ENCODE assay signal across 12 mouse cellular contexts in genomic region chr1:136698454-136699152, GRCm38 (mm10).
DNase-seq lines count a peak whose midpoint lies in the region; ATAC-seq lines count a peak whose summit lies in the region.
"Had no signal": no experiment of that assay in that cellular context is flagged by ENCODE, and none has a peak within 500 bp of the region (broad histone marks: within the 10 kb centered on the region; RNA-seq: fewer than 3 reads in every experiment).

No protein-coding gene starts in this region.

- H3K4me1 ChIP-seq in heart, embryonic 11.5 days (ENCODE audit: control insufficient read depth, insufficient read depth, low read length) = peaks cover 7% of the 10 kb centered on the region; the same call in 1 of the 2 replicates
- no peaks in the 10 kb centered on the region for H3K4me1 ChIP-seq in hindbrain, embryonic 14.5 days (replicated peaks; ENCODE audit: control insufficient read depth, insufficient read depth, low read length)
- H3K4me1 ChIP-seq in hindbrain, embryonic 16.5 days (ENCODE audit: control insufficient read depth, insufficient read depth, low read depth, low read length) = peaks cover 5% of the 10 kb centered on the region; the same call in 1 of the 2 replicates

- no peak overlapping the region for H3K4me3 ChIP-seq in heart, embryonic 11.5 days (ENCODE audit: low read depth, low read length)
- no peak overlapping the region for H3K4me3 ChIP-seq in hindbrain, embryonic 14.5 days (replicated peaks; ENCODE audit: low read length)
- H3K4me3 ChIP-seq in hindbrain, embryonic 16.5 days (ENCODE audit: low read length) = no peak overlapping the region
- H3K4me3 ChIP-seq: megakaryocyte, embryonic 14.5 days had no signal

- no peaks in the 10 kb centered on the region for H3K9me3 ChIP-seq in heart, embryonic 11.5 days (replicated peaks; ENCODE audit: control insufficient read depth, low read length)
- H3K9me3 ChIP-seq in hindbrain, embryonic 14.5 days (ENCODE audit: control insufficient read depth, low read length) = no peaks in the 10 kb centered on the region
- H3K9me3 ChIP-seq in hindbrain, embryonic 16.5 days (ENCODE audit: control insufficient read depth, low read length) = no peaks in the 10 kb centered on the region
- H3K9me3 ChIP-seq: megakaryocyte, embryonic 14.5 days had no signal

- ATAC-seq in heart, embryonic 11.5 days (replicated peaks; ENCODE audit: insufficient number of reproducible peaks, low FRiP score, low TSS enrichment) = no peak
- ATAC-seq in hindbrain, embryonic 14.5 days (ENCODE audit: low FRiP score) = no peak
- no peak for ATAC-seq in hindbrain, embryonic 16.5 days

- H3K4me2 ChIP-seq in heart, embryonic 11.5 days = no peak overlapping the region
- no peak overlapping the region for H3K4me2 ChIP-seq in hindbrain, embryonic 14.5 days (replicated peaks)
- H3K4me2 ChIP-seq in hindbrain, embryonic 16.5 days (ENCODE audit: low read length) = no peak overlapping the region

- intact Hi-C loops in heart, postnatal 36 days (cut with DNase I) = no loop called here

- WGBS in heart, embryonic 11.5 days (ENCODE audit: insufficient replicate concordance) = 14% methylated on average over 9 of the region's 9 CpGs
- 23% methylated on average over 9 of the region's 9 CpGs for WGBS in hindbrain, embryonic 14.5 days
- WGBS in hindbrain, embryonic 16.5 days = 21% methylated on average over 9 of the region's 9 CpGs

- H3K9ac ChIP-seq in heart, embryonic 11.5 days (ENCODE audit: low read depth, low read length) = no peak overlapping the region
- no peak overlapping the region for H3K9ac ChIP-seq in hindbrain, embryonic 14.5 days
- no peak overlapping the region for H3K9ac ChIP-seq in hindbrain, embryonic 16.5 days (ENCODE audit: low read depth, low read length)

- no peaks in the 10 kb centered on the region for H3K36me3 ChIP-seq in heart, embryonic 11.5 days (ENCODE audit: control insufficient read depth, insufficient read depth, low read length)
- no peaks in the 10 kb centered on the region for H3K36me3 ChIP-seq in hindbrain, embryonic 14.5 days (replicated peaks; ENCODE audit: control insufficient read depth, insufficient read depth)
- no peaks in the 10 kb centered on the region for H3K36me3 ChIP-seq in hindbrain, embryonic 16.5 days (ENCODE audit: control insufficient read depth, insufficient read depth, low read length)

- no peaks in the 10 kb centered on the region for H3K27me3 ChIP-seq in heart, embryonic 11.5 days (ENCODE audit: control insufficient read depth, insufficient read depth, low read length)
- no peaks in the 10 kb centered on the region for H3K27me3 ChIP-seq in hindbrain, embryonic 14.5 days (ENCODE audit: control insufficient read depth, insufficient read depth, low read length)
- H3K27me3 ChIP-seq in hindbrain, embryonic 16.5 days (replicated peaks; ENCODE audit: control insufficient read depth, insufficient read depth, low read length) = no peaks in the 10 kb centered on the region

- H3K27ac ChIP-seq in heart, embryonic 11.5 days (ENCODE audit: low read depth, low read length) = no peak overlapping the region
- H3K27ac ChIP-seq in hindbrain, embryonic 14.5 days = no peak overlapping the region
- H3K27ac ChIP-seq in hindbrain, embryonic 16.5 days (ENCODE audit: low read depth, low read length) = no peak overlapping the region

- DNase-seq in heart, adult 9 months (ENCODE audit: low spot score in 2 of 2) = peak; percentile 57 to 64
- DNase-seq in R1 (ENCODE audit: low read depth, low spot score) = peak; percentile 88
- DNase-seq in heart, postnatal 36 days = peak; percentile 25 to 35
- peak; percentile 81 for DNase-seq in lung, postnatal 36 days
- no peak for DNase-seq in embryo, embryonic 10 days (ENCODE audit: low spot score)
- DNase-seq in hindbrain, embryonic 14.5 days (ENCODE audit: low spot score) = no peak
- DNase-seq: cerebellum, adult 9-11 months; kidney, postnatal 25 days; thymus, adult 18-20 months had no signal

Comparison
In these comparisons a context has a peak if more than half of its experiments do, and no peak if none do; other contexts are left out.
1. DNase-seq: peak in heart, adult 9 months (2 of 2), R1 (single experiment), heart, postnatal 36 days (2 of 2) and lung, postnatal 36 days (single experiment); none in embryo, embryonic 10 days (single experiment) and hindbrain, embryonic 14.5 days (single experiment).